Mouse (Mus musculus) layer of hippocampus, adult 6 months (tissue): ENCODE results near the gene Ddx54. TPM values are rescaled to one million over a fixed set of nuclear protein-coding genes. Genes with fewer than 3 reads are reported as not detected.

Experiments used
- long read RNA-seq, 2 experiments: library from polyadenylated mRNA; unstranded; transcript quantifications; one replicate each; pipeline ENCODE4 v2.0.0; 2019 to 2020
- polyA plus RNA-seq: library from polyadenylated mRNA; unstranded; fragments of <200 nt; fragmentation: Nextera tagmentation; gene quantifications from 2 replicates; pipeline ENCODE4 v1.2.3, GENCODE M21; 2021

The Ddx54 gene
- polyA plus RNA-seq, result 18.5 and 19.4 TPM in 2 replicates
- long read RNA-seq, experiment 1, full-length matches to known transcripts, result 53 of 72 reads
- long read RNA-seq, experiment 1, partial matches to known transcripts, result 14 of 72 reads
- long read RNA-seq, experiment 1, other reads (novel, unspliced or antisense), result 5 of 72 reads
- long read RNA-seq, experiment 2, full-length matches to known transcripts, result 271 of 303 reads
- long read RNA-seq, experiment 2, partial matches to known transcripts, result 20 of 303 reads
- long read RNA-seq, experiment 2, other reads (novel, unspliced or antisense), result 12 of 303 reads

DNA sequence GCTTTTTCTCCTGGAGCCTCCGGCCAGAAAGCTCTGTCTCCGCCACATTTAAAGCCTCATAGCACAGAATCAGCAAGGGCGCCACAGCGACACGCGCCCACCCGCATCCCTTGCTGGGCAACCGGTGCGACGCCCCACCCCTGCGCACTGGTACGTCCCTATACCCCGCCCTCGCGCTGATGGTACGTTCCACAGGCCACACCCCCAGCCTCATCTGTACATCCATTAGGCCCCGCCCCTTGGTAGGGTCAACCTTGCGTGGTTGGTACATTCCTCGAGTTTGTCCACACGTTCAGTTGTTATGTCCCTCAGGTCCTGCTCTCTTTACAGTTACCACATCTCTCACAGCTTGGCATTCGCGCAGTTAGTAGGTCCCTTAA, at the start of gene Ddx54, which contains the start of gene Rita1:
Gene Ddx54 (plus strand): TSS at position 298 of the 380 bp plus-strand sequence.
Gene Rita1 (minus strand): TSS at position 148 of the 380 bp plus-strand sequence.

DNA sequence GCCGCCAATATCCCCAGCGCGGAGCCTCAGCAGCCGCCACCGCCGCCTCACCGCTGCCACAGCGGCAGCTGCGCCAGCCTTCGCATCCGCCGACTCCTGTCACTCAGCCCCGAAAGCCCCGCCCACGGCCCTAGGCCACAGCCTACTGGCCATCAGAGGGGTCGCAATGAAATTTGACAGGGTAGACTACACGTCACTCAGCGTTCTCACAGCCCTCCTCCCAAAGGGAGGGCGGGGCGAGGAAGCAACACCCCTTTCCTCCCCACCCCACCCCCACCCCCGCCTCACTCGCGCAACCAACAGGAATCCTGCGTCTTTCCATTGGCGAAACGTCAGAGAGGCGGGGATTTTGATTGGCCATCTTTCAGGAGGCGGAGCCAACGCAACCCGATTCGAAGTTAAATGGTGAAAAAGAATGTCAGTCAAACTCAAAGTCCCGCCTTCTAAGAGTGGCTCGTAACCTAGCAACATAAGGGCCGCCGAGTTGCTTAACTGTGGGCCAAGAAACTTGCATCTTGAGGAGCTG, 23.9 kb upstream of the Ddx54 start, which contains the start of the genes Tpcn1 and Iqcd:
Gene Tpcn1 (minus strand): TSS at position 105 of the 526 bp plus-strand sequence.
Gene Iqcd (plus strand): TSS at position 448 of the 526 bp plus-strand sequence.

DNA sequence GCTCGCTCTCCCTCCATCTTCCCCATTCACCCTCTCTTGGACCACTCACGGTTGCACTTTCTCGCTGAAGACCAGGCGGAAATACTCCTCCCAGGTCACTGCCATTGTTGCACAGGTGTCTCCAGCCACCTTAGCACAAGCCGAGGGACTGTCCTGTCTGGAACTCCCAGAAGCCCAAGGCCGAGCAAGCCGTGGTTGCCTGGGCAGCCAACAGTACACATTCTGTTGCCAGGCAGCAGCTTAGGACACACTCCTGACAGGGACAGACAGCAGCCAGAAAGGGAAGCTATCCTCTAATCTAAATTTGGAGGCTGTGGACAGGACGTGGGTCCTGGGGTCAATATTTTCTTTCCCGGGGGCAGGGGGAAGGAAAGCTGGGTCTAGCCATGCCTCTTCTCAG, 21.6 kb downstream of the Ddx54 start, which contains the start of gene Cfap73:
Gene Cfap73 (minus strand): TSS at position 105 of the 400 bp plus-strand sequence.

DNA sequence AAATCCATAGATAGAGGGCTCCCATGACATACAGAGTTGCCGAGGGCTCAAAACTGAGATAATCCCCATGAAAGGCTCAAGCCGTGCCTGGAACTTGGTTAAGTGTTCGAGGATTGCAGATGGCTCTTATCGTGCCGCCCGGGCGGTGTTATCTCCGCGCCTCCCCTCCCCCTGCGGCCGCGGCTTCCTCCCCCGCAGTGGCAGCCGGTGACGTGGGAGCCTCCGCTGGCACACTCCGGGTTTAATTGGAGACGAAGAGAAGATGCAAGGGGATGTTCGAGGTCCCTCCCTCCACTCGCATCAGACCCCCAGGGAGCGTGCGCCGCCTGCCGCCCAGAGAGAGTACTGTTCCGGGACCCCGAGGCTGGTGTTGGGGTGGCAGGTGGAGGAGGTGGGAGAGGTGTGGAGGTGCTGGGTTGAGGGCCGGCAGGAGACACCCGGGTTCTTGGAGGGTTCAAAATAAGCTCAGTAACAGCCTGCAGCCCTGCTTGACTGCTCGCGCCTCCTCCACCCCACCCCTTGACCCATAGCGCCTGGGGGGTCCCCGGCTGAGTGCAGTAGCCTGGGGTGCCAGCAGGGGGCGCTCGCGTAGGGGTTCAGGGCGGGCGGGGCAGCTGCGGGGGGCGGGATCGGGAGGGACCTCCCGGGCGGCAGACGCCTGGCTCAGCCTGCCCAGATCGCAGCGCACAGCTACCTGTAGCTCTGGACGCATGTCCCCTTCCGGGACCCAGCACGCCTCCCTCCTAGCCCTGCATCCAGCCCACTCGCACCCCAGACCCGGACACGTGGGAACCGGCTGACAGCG, 36.2 kb downstream of the Ddx54 start, which contains the start of gene Rasal1:
Gene Rasal1 (plus strand): TSS at position 244 of the 805 bp plus-strand sequence.

Other genes with a start within 250 kb of the Ddx54 start
- gene Lhx5, start 181.0 kb upstream of the Ddx54 start, polyA plus RNA-seq, result 0.19 and 0.20 TPM in 2 replicates
- 15.5 and 16.1 TPM in 2 replicates for gene Sdsl, start 139.9 kb upstream of the Ddx54 start, polyA plus RNA-seq
- 0.34 and 0.35 TPM in 2 replicates for gene Sds, start 136.2 kb upstream of the Ddx54 start, polyA plus RNA-seq
- gene Plbd2, start 109.1 kb upstream of the Ddx54 start, polyA plus RNA-seq, result 16.2 and 17.2 TPM in 2 replicates
- gene Slc8b1, start 101.6 kb upstream of the Ddx54 start, polyA plus RNA-seq, result 4.0 and 6.6 TPM in 2 replicates
- 20.8 and 21.8 TPM in 2 replicates for gene Tpcn1, start 24.1 kb upstream of the Ddx54 start, polyA plus RNA-seq
- gene Iqcd, start 23.7 kb upstream of the Ddx54 start, polyA plus RNA-seq, result 0.94 and 1.9 TPM in 2 replicates
- gene Rita1, start 150 bp upstream of the Ddx54 start, polyA plus RNA-seq, result 17.6 and 21.9 TPM in 2 replicates
- gene Cfap73, start 21.5 kb downstream of the Ddx54 start, polyA plus RNA-seq, result 0.36 and 0.54 TPM in 2 replicates
- gene Rasal1, start 36.1 kb downstream of the Ddx54 start, polyA plus RNA-seq, result 48.3 and 57.1 TPM in 2 replicates
- gene Dtx1, start 99.2 kb downstream of the Ddx54 start, polyA plus RNA-seq, result 16.9 and 20.6 TPM in 2 replicates
- 0.16 and 0.26 TPM in 2 replicates for gene Oas2, start 137.1 kb downstream of the Ddx54 start, polyA plus RNA-seq
- 0.05 and 0.08 TPM in 2 replicates for gene Oas3, start 164.9 kb downstream of the Ddx54 start, polyA plus RNA-seq
- not detected in 2 replicates for gene Oas1e, start 182.8 kb downstream of the Ddx54 start, polyA plus RNA-seq
- gene Oas1c, start 199.8 kb downstream of the Ddx54 start, polyA plus RNA-seq, result 0.23 and 0.43 TPM in 2 replicates
- not detected in 2 replicates for gene Oas1f, start 234.6 kb downstream of the Ddx54 start, polyA plus RNA-seq
- gene Oas1h, start 248.7 kb downstream of the Ddx54 start, polyA plus RNA-seq, result not detected in 2 replicates